In genomic region chr11:114989793-114990192, GRCm38 (mm10) we compare ENCODE assay signal across 17 mouse cellular contexts. TPM values are rescaled to one million over a fixed set of nuclear protein-coding genes. Genes with fewer than 3 reads are reported as not detected.
"Had no signal": no experiment of that assay in that cellular context is flagged by ENCODE, and none has a peak within 500 bp of the region (broad histone marks: within the 10 kb centered on the region; RNA-seq: fewer than 3 reads in every experiment).

Cd300ld (minus strand) TSS chr11:114989922.

- H3K4me2 ChIP-seq: limb, embryonic 13.5 days; liver, embryonic 11.5 days; lung, embryonic 14.5 days; midbrain, embryonic 12.5 days had no signal

- H3K9ac ChIP-seq: limb, embryonic 13.5 days; lung, embryonic 14.5 days; midbrain, embryonic 12.5 days had no signal

- H3K4me1 ChIP-seq: limb, embryonic 13.5 days; midbrain, embryonic 12.5 days had no signal

- H3K27ac ChIP-seq: limb, embryonic 13.5 days; midbrain, embryonic 12.5 days had no signal

- H3K9me3 ChIP-seq: limb, embryonic 13.5 days; midbrain, embryonic 12.5 days had no signal

- H3K36me3 ChIP-seq: limb, embryonic 13.5 days; midbrain, embryonic 12.5 days had no signal

- H3K27me3 ChIP-seq: limb, embryonic 13.5 days; midbrain, embryonic 12.5 days had no signal

- DNase-seq: kidney, adult 8-10 months; kidney, postnatal 25 days; layer of hippocampus, adult 9-11 months; left cerebral cortex, postnatal 4 days; lung, embryonic 14.5 days; lung, postnatal 14 days; spleen, adult 18-20 months; thymus, adult 2 months; thymus, postnatal 25 days had no signal

- H3K4me3 ChIP-seq: limb, embryonic 13.5 days; midbrain, embryonic 12.5 days had no signal

- ATAC-seq: intestine, postnatal 0 days; midbrain, embryonic 16.5 days had no signal

RNA-seq across cellular contexts. Expression of gene Cd300ld, which starts in this region (rescaled TPM):
- total RNA-seq: layer of hippocampus, adult 18-20 months; megakaryocyte-erythroid progenitor cell, adult 5-6 weeks had no signal
- polyA plus RNA-seq: midbrain, embryonic 16.5 days; neural tube, embryonic 14.5 days had no signal
